Mouse (Mus musculus): ENCODE measurements around the gene Crx. TPM values are rescaled to one million over a fixed set of nuclear protein-coding genes. Genes with fewer than 3 reads are reported as not detected.

Crx gene
- polyA plus RNA-seq, 1 experiment from 2014 or later = not detected

Other genes with a start within 250 kb of the Crx start
- gene Obox3, start 240.1 kb downstream of the Crx start, polyA plus RNA-seq (2016; fragmentation: Nextera tagmentation; extraction: Ambion mirVana) = not detected in 2 replicates
- gene Obox5, start 129.8 kb downstream of the Crx start, polyA plus RNA-seq (2016; fragmentation: Nextera tagmentation; extraction: Ambion mirVana) = not detected in 2 replicates
- not detected in 2 replicates for gene Obox6, start 40.3 kb downstream of the Crx start, polyA plus RNA-seq (2016; fragmentation: Nextera tagmentation; extraction: Ambion mirVana)
- not detected in 2 replicates for gene Crxos, start 2.6 kb upstream of the Crx start, polyA plus RNA-seq (2016; fragmentation: Nextera tagmentation; extraction: Ambion mirVana)
- gene Selenow, start 42.4 kb upstream of the Crx start, polyA plus RNA-seq (2016; fragmentation: Nextera tagmentation; extraction: Ambion mirVana) = 902 and 1,086 TPM in 2 replicates
- gene Nop53, start 66.1 kb upstream of the Crx start, polyA plus RNA-seq (2016; fragmentation: Nextera tagmentation; extraction: Ambion mirVana) = 170 and 182 TPM in 2 replicates
- gene Ehd2, start 87.6 kb upstream of the Crx start, polyA plus RNA-seq (2016; fragmentation: Nextera tagmentation; extraction: Ambion mirVana) = 12.1 and 12.5 TPM in 2 replicates
- 7.7 and 10.7 TPM in 2 replicates for gene Bicra, start 168.0 kb upstream of the Crx start, polyA plus RNA-seq (2016; fragmentation: Nextera tagmentation; extraction: Ambion mirVana)
- gene Zfp541, start 181.8 kb upstream of the Crx start, polyA plus RNA-seq (2016; fragmentation: Nextera tagmentation; extraction: Ambion mirVana) = 0.04 TPM in 1 of 2 replicates, not detected in the other
- 193 and 221 TPM in 2 replicates for gene Napa, start 218.5 kb upstream of the Crx start, polyA plus RNA-seq (2016; fragmentation: Nextera tagmentation; extraction: Ambion mirVana)
- 27.0 and 30.5 TPM in 2 replicates for gene Kptn, start 239.9 kb upstream of the Crx start, polyA plus RNA-seq (2016; fragmentation: Nextera tagmentation; extraction: Ambion mirVana)
- gene Slc8a2, start 249.9 kb upstream of the Crx start, polyA plus RNA-seq (2016; fragmentation: Nextera tagmentation; extraction: Ambion mirVana) = 0.26 and 0.42 TPM in 2 replicates